Mouse (Mus musculus): Measurements from ENCODE around the gene Capza1. TPM values are rescaled to one million over a fixed set of nuclear protein-coding genes. Genes with fewer than 3 reads are reported as not detected.
A peak's percentile ranks its signal among the peaks of the same experiment; 100 is the strongest.

Gene Capza1
- polyA plus RNA-seq, 1 experiment from 2014 or later, result 109 TPM

- Histone ChIP-seq H3K9me3 (ENCODE audit: control insufficient read depth) (no peaks in the 10 kb centered on the region), H3K4me3 (ENCODE audit: low read depth, low read length) (peak overlapping the region; percentile 80), H3K27ac (ENCODE audit: low read depth, low read length) (peak overlapping the region; percentile 93), H3K4me1 (replicated peaks; ENCODE audit: control insufficient read depth, insufficient read depth, low read length) (peaks cover 8% of the 10 kb centered on the region), H3K4me2 (replicated peaks; ENCODE audit: low read depth) (peak overlapping the region; percentile 86), H3K27me3 (replicated peaks; ENCODE audit: control insufficient read depth, insufficient read depth, low read length) (no peaks in the 10 kb centered on the region), H3K36me3 (ENCODE audit: control insufficient read depth, insufficient read depth) (peaks cover 20% of the 10 kb centered on the region), H3K9ac (ENCODE audit: low read depth, low read length) (peak overlapping the region; percentile 92)
- peak; percentile 74 for ATAC-seq
- peak; percentile 89 for TF ChIP-seq CTCF (IDR thresholded peaks at IDR 0.05; ENCODE audit: low read depth)
- under 1% methylated on average over 47 of the region's 52 CpGs for WGBS
Measured at GRCm38 (mm10) chr3:104788561-104789311, 75.6 kb downstream of the Capza1 start.

DNA sequence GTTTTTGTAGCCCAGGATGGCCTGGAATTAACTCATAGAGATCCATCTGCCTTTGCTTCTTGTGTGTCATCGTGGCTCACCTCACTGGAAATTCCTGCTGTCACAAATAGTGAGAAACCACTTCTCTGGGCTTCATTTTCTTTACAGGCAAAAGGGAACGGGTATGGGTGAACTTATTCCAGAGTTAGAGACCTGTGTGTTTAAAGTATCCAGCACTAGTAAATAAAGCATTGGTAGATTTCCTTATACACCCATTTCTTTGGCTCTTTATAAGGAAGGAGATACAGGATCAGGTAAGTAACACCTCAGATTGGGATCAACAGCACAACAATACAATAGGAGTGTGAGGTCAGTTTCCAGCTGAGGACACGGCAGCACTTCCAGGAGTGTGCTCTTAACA, 76.2 kb downstream of the Capza1 start, which contains the start of gene Rhoc:
TSS of gene Rhoc (plus strand) at position 301 of the 400 bp plus-strand sequence.
- peak within 1 kb of the TSS; percentile 92 for H3K9ac ChIP-seq (ENCODE audit: low read depth, low read length)
- no peak for ATAC-seq

GRCm38 (mm10) chr3:104785284-104785683, 79.0 kb downstream of the Capza1 start:
- no peak overlapping the region for H3K9ac ChIP-seq (ENCODE audit: low read depth, low read length)
- no peak overlapping the region for H3K27ac ChIP-seq (ENCODE audit: low read depth, low read length)
- no peak overlapping the region for H3K4me2 ChIP-seq (replicated peaks; ENCODE audit: low read depth)
- H3K4me3 ChIP-seq (ENCODE audit: low read depth, low read length), result no peak overlapping the region
- H3K9me3 ChIP-seq (ENCODE audit: control insufficient read depth), result no peaks in the 10 kb centered on the region
- peaks cover 15% of the 10 kb centered on the region for H3K4me1 ChIP-seq (replicated peaks; ENCODE audit: control insufficient read depth, insufficient read depth, low read length)
- H3K36me3 ChIP-seq (ENCODE audit: control insufficient read depth, insufficient read depth), result no peaks in the 10 kb centered on the region
- 0 out of 2 replicates have a peak, but pooled peaks cover 5% of the 10 kb centered on the region for H3K27me3 ChIP-seq (replicated peaks; ENCODE audit: control insufficient read depth, insufficient read depth, low read length)
- no peak for ATAC-seq
- 96% methylated on average over 6 of the region's 6 CpGs for WGBS
- TF ChIP-seq CTCF (IDR thresholded peaks at IDR 0.05; ENCODE audit: low read depth), result no peak

More for the DNA sequence above, 76.2 kb downstream of the Capza1 start, which contains the start of gene Rhoc:
- Histone ChIP-seq H3K4me1 (replicated peaks; ENCODE audit: control insufficient read depth, insufficient read depth, low read length) (peaks cover 4% of the 10 kb centered on the region), H3K27me3 (replicated peaks; ENCODE audit: control insufficient read depth, insufficient read depth, low read length) (no peaks in the 10 kb centered on the region), H3K9me3 (ENCODE audit: control insufficient read depth) (no peaks in the 10 kb centered on the region), H3K4me2 (replicated peaks; ENCODE audit: low read depth) (peak within 1 kb of the TSS; percentile 86), H3K36me3 (ENCODE audit: control insufficient read depth, insufficient read depth) (peaks cover 14% of the 10 kb centered on the region), H3K4me3 (ENCODE audit: low read depth, low read length) (peak within 1 kb of the TSS; percentile 80), H3K27ac (ENCODE audit: low read depth, low read length) (peak within 1 kb of the TSS; percentile 93)
- TF ChIP-seq CTCF (IDR thresholded peaks at IDR 0.05; ENCODE audit: low read depth), result no peak
- WGBS, result 22% methylated on average over 3 of the region's 3 CpGs

GRCm38 (mm10) chr3:104783971-104784500, 80.3 kb downstream of the Capza1 start:
- Histone ChIP-seq H3K36me3 (ENCODE audit: control insufficient read depth, insufficient read depth) (no peaks in the 10 kb centered on the region), H3K27ac (ENCODE audit: low read depth, low read length) (no peak overlapping the region), H3K4me2 (replicated peaks; ENCODE audit: low read depth) (no peak overlapping the region), H3K9ac (ENCODE audit: low read depth, low read length) (no peak overlapping the region), H3K27me3 (replicated peaks; ENCODE audit: control insufficient read depth, insufficient read depth, low read length) (peaks cover 16% of the 10 kb centered on the region), H3K4me3 (ENCODE audit: low read depth, low read length) (no peak overlapping the region), H3K9me3 (ENCODE audit: control insufficient read depth) (no peaks in the 10 kb centered on the region), H3K4me1 (replicated peaks; ENCODE audit: control insufficient read depth, insufficient read depth, low read length) (peaks cover 15% of the 10 kb centered on the region)
- no peak for ATAC-seq
- TF ChIP-seq CTCF (IDR thresholded peaks at IDR 0.05; ENCODE audit: low read depth), result no peak
- WGBS, result 58% methylated on average over 14 of the region's 14 CpGs

- H3K27ac ChIP-seq (ENCODE audit: low read depth, low read length), result peak overlapping the region; percentile 37; the same call in 1 of the 2 replicates
- H3K27me3 ChIP-seq (replicated peaks; ENCODE audit: control insufficient read depth, insufficient read depth, low read length), result peaks cover 33% of the 10 kb centered on the region
- ATAC-seq, result no peak
- no peaks in the 10 kb centered on the region for H3K36me3 ChIP-seq (ENCODE audit: control insufficient read depth, insufficient read depth)
- peak overlapping the region; percentile 67; the same call in 1 of the 2 replicates for H3K9ac ChIP-seq (ENCODE audit: low read depth, low read length)
- 40% methylated on average over 12 of the region's 12 CpGs for WGBS
- TF ChIP-seq CTCF (IDR thresholded peaks at IDR 0.05; ENCODE audit: low read depth), result no peak
- H3K4me1 ChIP-seq (replicated peaks; ENCODE audit: control insufficient read depth, insufficient read depth, low read length), result peaks cover 15% of the 10 kb centered on the region
- no peaks in the 10 kb centered on the region for H3K9me3 ChIP-seq (ENCODE audit: control insufficient read depth)
- peak overlapping the region; percentile 99 for H3K4me2 ChIP-seq (replicated peaks; ENCODE audit: low read depth)
- H3K4me3 ChIP-seq (ENCODE audit: low read depth, low read length), result peak overlapping the region; percentile 56
Measured at GRCm38 (mm10) chr3:104782061-104782681, 82.1 kb downstream of the Capza1 start.

- Histone ChIP-seq H3K4me2 (replicated peaks; ENCODE audit: low read depth) (peak within 1 kb of the TSS; percentile 99), H3K4me1 (replicated peaks; ENCODE audit: control insufficient read depth, insufficient read depth, low read length) (peaks cover 15% of the 10 kb centered on the region), H3K27ac (ENCODE audit: low read depth, low read length) (peak within 1 kb of the TSS; percentile 37), H3K9me3 (ENCODE audit: control insufficient read depth) (no peaks in the 10 kb centered on the region), H3K4me3 (ENCODE audit: low read depth, low read length) (peak within 1 kb of the TSS; percentile 56), H3K9ac (ENCODE audit: low read depth, low read length) (peak within 1 kb of the TSS; percentile 67), H3K27me3 (replicated peaks; ENCODE audit: control insufficient read depth, insufficient read depth, low read length) (peaks cover 40% of the 10 kb centered on the region), H3K36me3 (ENCODE audit: control insufficient read depth, insufficient read depth) (no peaks in the 10 kb centered on the region)
- no peak; the same call in 1 of the 2 replicates for ATAC-seq
- TF ChIP-seq CTCF (IDR thresholded peaks at IDR 0.05; ENCODE audit: low read depth), result no peak
- 1% methylated on average over 26 of the region's 26 CpGs for WGBS
Measured at GRCm38 (mm10) chr3:104781471-104781903, 82.8 kb downstream of the Capza1 start, which contains the start of gene Fam19a3. Gene Fam19a3 (minus strand): TSS chr3:104781840.

Measured in intestine, postnatal 0 days (tissue).